Mouse (Mus musculus) heart, adult 2 months (tissue): Measurements from ENCODE around the gene Adcy9. TPM values are rescaled to one million over a fixed set of nuclear protein-coding genes. Genes with fewer than 3 reads are reported as not detected.
A peak's percentile ranks its signal among the peaks of the same experiment; 100 is the strongest.

Source experiments
- DNase-seq, 2 experiments: peaks; one replicate each; pipeline ENCODE4 v3.0.0; 2021
- H3K27ac ChIP-seq: fragments of 200-600 bp; 2 replicates; pipeline ENCODE4 v1.8.1; 2022
- H3K27me3 ChIP-seq: fragments of 200-500 bp; 2 replicates; pipeline ENCODE4 v1.6.1; 2012; ENCODE audit warnings: mild to moderate bottlenecking, low read length, inconsistent platforms, mixed read lengths; ENCODE audit not compliant: control insufficient read depth, insufficient read depth
- H3K36me3 ChIP-seq: fragments of 200-500 bp; 2 replicates; pipeline ENCODE4 v1.6.1; 2012; ENCODE audit warnings: low read length, inconsistent platforms; ENCODE audit not compliant: control insufficient read depth, insufficient read depth
- H3K4me1 ChIP-seq: fragments of 200-500 bp; 2 replicates; pipeline ENCODE4 v1.6.1; 2011; ENCODE audit warnings: low read length; ENCODE audit not compliant: control insufficient read depth, insufficient read depth
- H3K4me3 ChIP-seq: fragments of 200-600 bp; 2 replicates; pipeline ENCODE4 v1.8.1; 2022
- H3K79me2 ChIP-seq: fragments of 200-500 bp; replicated peaks from 2 replicates; pipeline ENCODE4 v1.6.1; 2012; ENCODE audit warnings: mild to moderate bottlenecking, inconsistent platforms, low read length, moderate library complexity, mixed read lengths; ENCODE audit not compliant: control insufficient read depth, insufficient read depth
- H3K9ac ChIP-seq: fragments of 200-500 bp; 2 replicates; pipeline ENCODE4 v1.6.1; 2012; ENCODE audit warnings: low read depth, mild to moderate bottlenecking, control low read depth, inconsistent platforms, low read length, mixed read lengths
- CTCF ChIP-seq: fragments of 200-600 bp; IDR thresholded peaks from 2 replicates; pipeline ENCODE4 v1.8.1; 2022; ENCODE audit warnings: antibody characterized with exemption, mild to moderate bottlenecking, moderate library complexity
- EP300 ChIP-seq: fragments of 200-500 bp; IDR thresholded peaks from 2 replicates; pipeline ENCODE4 v1.6.1; 2011; ENCODE audit warnings: low read depth, low read length, control low read depth; ENCODE audit not compliant: insufficient read depth
- POLR2A ChIP-seq: fragments of 200-500 bp; IDR thresholded peaks from 2 replicates; pipeline ENCODE4 v1.6.1; 2011; ENCODE audit warnings: mild to moderate bottlenecking, low read depth, low read length, control low read depth; ENCODE audit not compliant: insufficient read depth
- WGBS: fragments of 180-500 bp; shearing (Covaris S2); methylation state at CpG from one replicate; pipeline ENCODE4 v1.1.7; 2018; 5-methylcytosine and 5-hydroxymethylcytosine counted together
- intact Hi-C: fragments of 180-260 bp; cut with DNase I; formaldehyde crosslinking; loops from one replicate; pipeline ENCODE4 v1.15.1; 2025
- polyA plus RNA-seq: library from polyadenylated mRNA; depleted of rRNA; stranded (reverse); fragments of >200 nt; gene quantifications from 2 replicates; pipeline ENCODE4 v1.2.3, GENCODE M21; 2012
- total RNA-seq, 2 experiments: library from RNA; stranded (reverse); gene quantifications; 2 replicates each; pipeline ENCODE4 v1.2.3; 2021

Gene Adcy9
- total and polyA plus RNA-seq, 3 experiments: 11.1 to 26.3 (median 22.6) TPM

GRCm38 (mm10) chr16:4407536-4407935 is 12.8 kb downstream of the Adcy9 start:
- intact Hi-C loops: no loop called here
- H3K79me2 ChIP-seq: peaks cover 1% of the 10 kb centered on the region; the same call in 1 of the 2 replicates
- H3K27me3 ChIP-seq: no peaks in the 10 kb centered on the region
- no peak for DNase-seq
- no peak overlapping the region for H3K27ac ChIP-seq
- H3K9ac ChIP-seq: no peak overlapping the region; the same call in 1 of the 2 replicates
- WGBS: 80% methylated on average over 2 of the region's 2 CpGs
- TF ChIP-seq CTCF (no peak), EP300 (no peak), POLR2A (no peak)
- peaks cover 15% of the 10 kb centered on the region for H3K36me3 ChIP-seq
- peaks cover 15% of the 10 kb centered on the region for H3K4me1 ChIP-seq
- no peak overlapping the region for H3K4me3 ChIP-seq

GRCm38 (mm10) chr16:4406706-4407105 is 13.6 kb downstream of the Adcy9 start:
- no peak overlapping the region for H3K9ac ChIP-seq
- no peak overlapping the region for H3K27ac ChIP-seq
- peaks cover 13% of the 10 kb centered on the region for H3K4me1 ChIP-seq
- DNase-seq: no peak
- intact Hi-C loops: no loop called here
- H3K27me3 ChIP-seq: no peaks in the 10 kb centered on the region
- H3K36me3 ChIP-seq: peaks cover 12% of the 10 kb centered on the region
- WGBS: 74% methylated on average over 4 of the region's 4 CpGs
- H3K79me2 ChIP-seq: no peaks in the 10 kb centered on the region
- TF ChIP-seq CTCF (no peak), POLR2A (no peak), EP300 (no peak)
- no peak overlapping the region for H3K4me3 ChIP-seq

- H3K36me3 ChIP-seq: peaks cover 12% of the 10 kb centered on the region
These were observed 14.2 kb downstream of the Adcy9 start for GRCm38 (mm10) chr16:4406047-4406586.

GRCm38 (mm10) chr16:4404933-4405761 is 15.2 kb downstream of the Adcy9 start:
- no peak overlapping the region for H3K9ac ChIP-seq
- WGBS: 47% methylated on average over 8 of the region's 8 CpGs
- intact Hi-C loops: no loop called here

More at GRCm38 (mm10) chr16:4406047-4406586, 14.2 kb downstream of the Adcy9 start:
- no peaks in the 10 kb centered on the region for H3K27me3 ChIP-seq
- no peak overlapping the region; the same call in 1 of the 2 replicates for H3K27ac ChIP-seq
- H3K4me3 ChIP-seq: no peak overlapping the region
- TF ChIP-seq EP300 (no peak), CTCF (no peak), POLR2A (no peak)
- H3K79me2 ChIP-seq: no peaks in the 10 kb centered on the region
- peaks cover 15% of the 10 kb centered on the region for H3K4me1 ChIP-seq
- DNase-seq: no peak
- intact Hi-C loops: no loop called here
- H3K9ac ChIP-seq: no peak overlapping the region
- 94% methylated on average over 6 of the region's 6 CpGs for WGBS

GRCm38 (mm10) chr16:4401109-4401508 is 19.2 kb downstream of the Adcy9 start:
- intact Hi-C loops: no loop called here
- peak overlapping the region; percentile 83 for H3K27ac ChIP-seq
- H3K9ac ChIP-seq: no peak overlapping the region
- peaks cover 21% of the 10 kb centered on the region for H3K4me1 ChIP-seq
- no peak overlapping the region for H3K4me3 ChIP-seq
- H3K36me3 ChIP-seq: peaks cover 6% of the 10 kb centered on the region
- H3K27me3 ChIP-seq: no peaks in the 10 kb centered on the region
- H3K79me2 ChIP-seq: 0 out of 2 replicates have a peak, but pooled peaks cover 1% of the 10 kb centered on the region
- no peak for TF ChIP-seq CTCF
- TF ChIP-seq EP300: no peak
- TF ChIP-seq POLR2A: no peak
- WGBS: 43% methylated on average over 1 of the region's 1 CpGs
- DNase-seq: peak in 1 of 2 experiments; percentile 15

More at GRCm38 (mm10) chr16:4404933-4405761, 15.2 kb downstream of the Adcy9 start:
- no peaks in the 10 kb centered on the region for H3K27me3 ChIP-seq
- peak overlapping the region; percentile 15; the same call in 1 of the 2 replicates for H3K4me3 ChIP-seq
- peaks cover 13% of the 10 kb centered on the region for H3K36me3 ChIP-seq
- no peaks in the 10 kb centered on the region for H3K79me2 ChIP-seq
- peak overlapping the region; percentile 54 for H3K27ac ChIP-seq
- TF ChIP-seq POLR2A: no peak
- TF ChIP-seq CTCF: no peak
- TF ChIP-seq EP300: no peak
- DNase-seq: peak in 1 of 2 experiments; percentile 18
- peaks cover 18% of the 10 kb centered on the region for H3K4me1 ChIP-seq
